Mouse (Mus musculus) neutrophil, adult 5-6 weeks (primary cell): Measurements from ENCODE around the gene Ppm1g. TPM values are rescaled to one million over a fixed set of nuclear protein-coding genes. Genes with fewer than 3 reads are reported as not detected.

Experiments used
- total RNA-seq: library from RNA; stranded (forward); fragments of 200-1000 nt; gene quantifications from 2 replicates; pipeline ENCODE4 v1.2.3, GENCODE M21; 2017

The Ppm1g gene
- total RNA-seq, 1 experiment from 2014 or later: 124 TPM

Other genes with a start within 250 kb of the Ppm1g start
- 50.5 and 56.0 TPM in 2 replicates for gene Atraid, start 172.4 kb downstream of the Ppm1g start, total RNA-seq
- gene Slc5a6, start 171.8 kb downstream of the Ppm1g start, total RNA-seq: 2.4 and 5.0 TPM in 2 replicates
- 10.6 and 19.6 TPM in 2 replicates for gene Cad, start 165.9 kb downstream of the Ppm1g start, total RNA-seq
- not detected in 2 replicates for gene Dnajc5g, start 114.4 kb downstream of the Ppm1g start, total RNA-seq
- gene Slc30a3, start 112.5 kb downstream of the Ppm1g start, total RNA-seq: not detected in 2 replicates
- gene Trim54, start 104.0 kb downstream of the Ppm1g start, total RNA-seq: not detected in 2 replicates
- gene Ucn, start 81.9 kb downstream of the Ppm1g start, total RNA-seq: not detected in 2 replicates
- gene Mpv17, start 66.4 kb downstream of the Ppm1g start, total RNA-seq: 17.2 and 25.9 TPM in 2 replicates
- gene Gm29609, start 40.8 kb downstream of the Ppm1g start, total RNA-seq: 2.8 and 3.6 TPM in 2 replicates
- gene Gtf3c2, start 40.5 kb downstream of the Ppm1g start, total RNA-seq: 86.1 and 86.9 TPM in 2 replicates
- gene Snx17, start 27.5 kb downstream of the Ppm1g start, total RNA-seq: 41.3 and 46.7 TPM in 2 replicates
- 22.1 and 33.1 TPM in 2 replicates for gene Eif2b4, start 27.3 kb downstream of the Ppm1g start, total RNA-seq
- gene Zfp513, start 18.4 kb downstream of the Ppm1g start, total RNA-seq: 18.8 and 21.6 TPM in 2 replicates
- 249 and 258 TPM in 2 replicates for gene Nrbp1, start 20.2 kb upstream of the Ppm1g start, total RNA-seq
- gene Gm9970, start 20.5 kb upstream of the Ppm1g start, total RNA-seq: not detected in 2 replicates
- gene Krtcap3, start 31.0 kb upstream of the Ppm1g start, total RNA-seq: 17.8 and 18.7 TPM in 2 replicates
- gene Ift172, start 70.4 kb upstream of the Ppm1g start, total RNA-seq: 30.0 and 51.6 TPM in 2 replicates
- gene Fndc4, start 75.4 kb upstream of the Ppm1g start, total RNA-seq: not detected in 2 replicates
- gene Gckr, start 76.8 kb upstream of the Ppm1g start, total RNA-seq: not detected in 2 replicates
- gene Zfp512, start 231.7 kb upstream of the Ppm1g start, total RNA-seq: 38.9 and 42.7 TPM in 2 replicates